In genomic region chr3:30855604-30856458, GRCm38 (mm10) we compare ENCODE assay signal across 8 mouse cellular contexts. TPM values are rescaled to one million over a fixed set of nuclear protein-coding genes. Genes with fewer than 3 reads are reported as not detected.
DNase-seq lines count a peak whose midpoint lies in the region; ATAC-seq and TF ChIP-seq lines count a peak whose summit lies in the region.

Gpr160 (plus strand) TSS chr3:30855950.

- CTCF ChIA-PET in Patski (lab: Charles Lee) = interaction anchor here (0.6 to 2.2 kb wide), 9 partner anchors 10 to 160 kb away, joined by 3 to 13 read pairs (median 4); no protein-coding TSS in a partner anchor

- no peaks in the 10 kb centered on the region for H3K36me3 ChIP-seq in hindbrain, embryonic 15.5 days

- H3K9ac ChIP-seq in hindbrain, embryonic 15.5 days = peak within 1 kb of the TSS; percentile 45

- POLR2A ChIA-PET in Patski (lab: Charles Lee) = interaction anchor here (1.1 kb wide), 1 partner anchor 12 kb away, joined by 3 read pairs; no protein-coding TSS in a partner anchor

- ATAC-seq in Patski = peak; percentile 45
- ATAC-seq in hindbrain, embryonic 15.5 days (ENCODE audit: low FRiP score, low read depth) = peak; percentile 80

- peak; percentile 88 for TF ChIP-seq CTCF in Patski (IDR thresholded peaks at IDR 0.05)

- DNase-seq in Patski (ENCODE audit: low read depth, low spot score) = peak; percentile 31
- peak; percentile 55 to 74 for DNase-seq in cerebellum, postnatal 25 days
- DNase-seq in gastrocnemius, adult 18-20 months (ENCODE audit: low spot score) = peak; percentile 55
- peak; percentile 39 for DNase-seq in left cerebral cortex, adult 11 months (ENCODE audit: low spot score)
- DNase-seq in lung, postnatal 36 days = peak; percentile 85
- DNase-seq in retina, embryonic 14.5 days (ENCODE audit: low spot score) = peak; percentile 69
- DNase-seq in thymus, postnatal 36 days = peak; percentile 68 to 76

- H3K4me1 ChIP-seq in hindbrain, embryonic 15.5 days (replicated peaks) = peaks cover 9% of the 10 kb centered on the region

- no peak within 1 kb of the TSS for H3K27ac ChIP-seq in hindbrain, embryonic 15.5 days (replicated peaks)

- no peaks in the 10 kb centered on the region for H3K9me3 ChIP-seq in hindbrain, embryonic 15.5 days

- H3K4me2 ChIP-seq in hindbrain, embryonic 15.5 days = peak within 1 kb of the TSS; percentile 100

- in situ Hi-C loops in Patski (cut with MboI; ENCODE audit: low pct_unique_long_range_greater_than_20kb) = no loop called here

- under 1% methylated on average over 72 of the region's 75 CpGs for WGBS in hindbrain, embryonic 15.5 days

- H3K27me3 ChIP-seq in Patski = no peaks in the 10 kb centered on the region
- peaks cover 18% of the 10 kb centered on the region for H3K27me3 ChIP-seq in hindbrain, embryonic 15.5 days

- peak within 1 kb of the TSS; percentile 60 for H3K4me3 ChIP-seq in hindbrain, embryonic 15.5 days

RNA-seq across cellular contexts. Expression of gene Gpr160, which starts in this region (rescaled TPM):
- polyA plus RNA-seq in Patski (2021) = 0.41 TPM
- total RNA-seq in gastrocnemius, adult 18-20 months (2021) = under 1 TPM; 0.84 to 0.88 TPM
- polyA plus RNA-seq in hindbrain, embryonic 15.5 days (2015; fragmentation: Nextera tagmentation; extraction: Ambion mirVana) = 1.4 and 1.6 TPM in 2 replicates

Comparison
In these comparisons a context has a peak if more than half of its experiments do, and no peak if none do; other contexts are left out.
1. Peak in DNase-seq and ATAC-seq in Patski; RNA of the gene not detected or under 1 TPM.
2. Peak in DNase-seq in gastrocnemius, adult 18-20 months; RNA of the gene not detected or under 1 TPM.
3. DNase-seq: peak in every context shown above with its lines; median percentile 85 in lung, postnatal 36 days; 72 in thymus, postnatal 36 days; 69 in retina, embryonic 14.5 days; 64 in cerebellum, postnatal 25 days; 55 in gastrocnemius, adult 18-20 months; 39 in left cerebral cortex, adult 11 months; 31 in Patski.